Comparison of ENCODE assay signal across 8 mouse cellular contexts in the genomic region with DNA sequence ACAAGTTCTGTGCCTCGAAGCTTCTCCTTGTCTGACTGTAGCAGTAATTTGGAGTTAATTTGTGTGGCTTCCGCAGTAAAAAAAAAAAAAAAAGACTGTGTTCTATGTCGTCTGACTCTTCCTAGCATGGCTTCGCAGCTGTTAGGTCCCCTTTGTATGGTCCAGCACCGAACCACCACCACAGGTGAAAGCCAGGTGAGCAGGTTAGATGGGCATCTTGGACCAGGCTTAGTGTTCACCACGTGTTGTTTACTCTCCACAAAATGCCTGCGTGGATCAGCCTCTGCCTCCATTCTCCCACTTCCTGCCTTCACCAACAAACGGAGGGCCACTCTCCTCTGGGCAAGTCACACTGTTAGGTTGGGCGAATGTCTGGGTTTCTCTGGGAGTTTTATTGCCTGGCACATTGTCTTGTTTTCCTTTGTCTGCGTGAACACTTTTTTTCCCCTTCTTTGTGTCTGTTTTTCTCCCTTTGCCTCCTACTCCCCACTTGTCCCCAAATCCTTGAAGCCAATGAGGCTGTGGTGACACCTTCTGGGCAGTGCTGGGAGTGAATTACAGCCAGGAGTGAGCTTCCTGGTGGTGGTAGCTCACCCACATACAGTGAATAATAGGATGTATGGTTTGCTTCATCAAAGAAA.
A peak's percentile ranks its signal among the peaks of the same experiment; 100 is the strongest.
DNase-seq lines count a peak whose midpoint lies in the region; ATAC-seq and TF ChIP-seq lines count a peak whose summit lies in the region.

No protein-coding gene starts in this region.

- no peak overlapping the region for H3K27ac ChIP-seq in CH12.LX (ENCODE audit: insufficient read depth, low read depth)
- H3K27ac ChIP-seq in hindbrain, embryonic 11.5 days (ENCODE audit: low read depth, low read length) = peak overlapping the region; percentile 40; the same call in 1 of the 2 replicates
- no peak overlapping the region for H3K27ac ChIP-seq in lung, embryonic 15.5 days

- peak; percentile 72 for TF ChIP-seq RAD21 in CH12.LX (IDR thresholded peaks at IDR 0.05; ENCODE audit: low read depth, low read length)

- no peaks in the 10 kb centered on the region for H3K36me3 ChIP-seq in CH12.LX (replicated peaks in 1 of 2; ENCODE audit: control insufficient read depth in 1 of 2, insufficient read depth in 1 of 2, low read length in 1 of 2)
- H3K36me3 ChIP-seq in hindbrain, embryonic 11.5 days (ENCODE audit: control insufficient read depth, insufficient read depth, low read length) = no peaks in the 10 kb centered on the region
- H3K36me3 ChIP-seq in lung, embryonic 15.5 days = no peaks in the 10 kb centered on the region

- H3K79me2 ChIP-seq in CH12.LX (replicated peaks; ENCODE audit: control insufficient read depth, extremely low read depth, insufficient read depth, poor library complexity, severe bottlenecking) = no peaks in the 10 kb centered on the region

- in situ Hi-C loops in CH12.LX (cut with MboI; ENCODE audit: low pct_ligation_motif_present, low pct_unique_long_range_greater_than_20kb, low sequenced_read_pairs) = no loop called here

- H3K4me3 ChIP-seq in CH12.LX (replicated peaks in 1 of 3; ENCODE audit: low read depth in 2 of 3, low read length in 2 of 3, poor library complexity in 1 of 3) = no peak overlapping the region
- H3K4me3 ChIP-seq in hindbrain, embryonic 11.5 days (ENCODE audit: low read depth, low read length) = no peak overlapping the region
- peak overlapping the region; percentile 18 for H3K4me3 ChIP-seq in lung, embryonic 15.5 days

- no peaks in the 10 kb centered on the region for H3K9me3 ChIP-seq in CH12.LX (replicated peaks; ENCODE audit: low read length)
- H3K9me3 ChIP-seq in hindbrain, embryonic 11.5 days (ENCODE audit: control insufficient read depth, low read length) = no peaks in the 10 kb centered on the region
- no peaks in the 10 kb centered on the region for H3K9me3 ChIP-seq in lung, embryonic 15.5 days

- H3K4me1 ChIP-seq in CH12.LX (ENCODE audit: control insufficient read depth in 1 of 2, insufficient read depth in 2 of 2) = no peaks in the 10 kb centered on the region
- H3K4me1 ChIP-seq in hindbrain, embryonic 11.5 days (replicated peaks; ENCODE audit: control insufficient read depth, insufficient read depth, low read length) = peaks cover 4% of the 10 kb centered on the region; the same call in 1 of the 2 replicates
- peaks cover 5% of the 10 kb centered on the region; the same call in 1 of the 2 replicates for H3K4me1 ChIP-seq in lung, embryonic 15.5 days

- TF ChIP-seq EP300 in CH12.LX (IDR thresholded peaks at IDR 0.05; ENCODE audit: low read length) = no peak

- TF ChIP-seq CTCF in CH12.LX (conservative IDR thresholded peaks at IDR 0.05 in 1 of 2, IDR thresholded peaks at IDR 0.05 in 1 of 2; ENCODE audit: low read depth in 2 of 2, low read length in 2 of 2) = peak in 1 of 2 experiments; percentile 68; a peak in 2 of 4 replicates
- peak; percentile 90 for TF ChIP-seq CTCF in brain, embryonic 14.5 days (IDR thresholded peaks at IDR 0.05; ENCODE audit: borderline replicate concordance, extremely low read depth, insufficient read depth, insufficient read length)

- dilution Hi-C loops in CH12.LX (cut with MboI; ENCODE audit: extremely low pct_ligation_motif_present, extremely low pct_unique_long_range_greater_than_20kb, low sequenced_read_pairs) = no loop called here

- WGBS in hindbrain, embryonic 11.5 days = 41% methylated on average over 10 of the region's 10 CpGs
- WGBS in lung, embryonic 15.5 days = 26% methylated on average over 10 of the region's 10 CpGs

- peak; percentile 99 for ATAC-seq in frontal cortex, adult (ENCODE audit: low TSS enrichment)
- ATAC-seq in hindbrain, embryonic 11.5 days (ENCODE audit: low FRiP score) = peak; percentile 66; the same call in 1 of the 2 replicates
- peak; percentile 59; the same call in 1 of the 2 replicates for ATAC-seq in lung, embryonic 15.5 days (ENCODE audit: borderline replicate concordance, extremely low read depth, low FRiP score, low TSS enrichment)

- peak overlapping the region; percentile 48 for H3K4me2 ChIP-seq in CH12.LX (ENCODE audit: insufficient read depth, low read depth, poor library complexity, severe bottlenecking)
- no peak overlapping the region; the same call in 1 of the 2 replicates for H3K4me2 ChIP-seq in hindbrain, embryonic 11.5 days (replicated peaks; ENCODE audit: low read depth, low read length)
- H3K4me2 ChIP-seq in lung, embryonic 15.5 days = peak overlapping the region; percentile 52

- H3K27me3 ChIP-seq in CH12.LX (replicated peaks) = no peaks in the 10 kb centered on the region
- no peaks in the 10 kb centered on the region for H3K27me3 ChIP-seq in hindbrain, embryonic 11.5 days (ENCODE audit: control insufficient read depth, insufficient read depth, low read length)
- no peaks in the 10 kb centered on the region for H3K27me3 ChIP-seq in lung, embryonic 15.5 days

- peak; percentile 16 for DNase-seq in CH12.LX (ENCODE audit: extremely low read depth)
- peak; percentile 92 for DNase-seq in brain, embryonic 14.5 days (ENCODE audit: low read depth)
- peak; percentile 84 for DNase-seq in hindbrain, embryonic 11.5 days (ENCODE audit: low spot score)
- DNase-seq in layer of hippocampus, adult 9-11 months = peak; percentile 48
- DNase-seq in retina, postnatal 1 day = peak; percentile 79
- no peak for DNase-seq in B cell, adult 2 months

- no peak overlapping the region for H3K9ac ChIP-seq in CH12.LX (ENCODE audit: insufficient read depth, low read depth)
- peak overlapping the region; percentile 42 for H3K9ac ChIP-seq in hindbrain, embryonic 11.5 days (ENCODE audit: low read depth, low read length)
- peak overlapping the region; percentile 27 for H3K9ac ChIP-seq in lung, embryonic 15.5 days

- no peak for TF ChIP-seq POLR2A in CH12.LX (IDR thresholded peaks at IDR 0.05; ENCODE audit: low read depth, low read length)
- TF ChIP-seq POLR2A in brain, embryonic 14.5 days (IDR thresholded peaks at IDR 0.05; ENCODE audit: borderline replicate concordance, extremely low read depth, insufficient read depth, insufficient read length, poor library complexity, severe bottlenecking) = no peak

TF ChIP-seq in CH12.LX, 34 proteins besides CTCF, POLR2A, EP300 and RAD21:
- TF ChIP-seq E2F4 (IDR thresholded peaks at IDR 0.05; ENCODE audit: insufficient replicate concordance, low read depth, low read length) (no peak), TCF12 (IDR thresholded peaks at IDR 0.05; ENCODE audit: low read depth, low read length) (no peak), SMC3 (IDR thresholded peaks at IDR 0.05; ENCODE audit: low read depth, low read length) (peak; percentile 56), ELF1 (IDR thresholded peaks at IDR 0.05; ENCODE audit: low read depth, low read length) (0 out of 2 replicates have a peak, but pooled peaks have one; percentile 9)

Comparison
In these comparisons a context has a peak if more than half of its experiments do, and no peak if none do; other contexts are left out.
1. DNase-seq: peak in CH12.LX (single experiment), brain, embryonic 14.5 days (single experiment), hindbrain, embryonic 11.5 days (single experiment), layer of hippocampus, adult 9-11 months (single experiment) and retina, postnatal 1 day (single experiment); none in B cell, adult 2 months (0 of 2).
2. Peak in every context shown above with its lines, with median percentiles within 50 percentile points of each other: ATAC-seq.